ENCODE assay signal across 8 mouse cellular contexts in the genomic region with DNA sequence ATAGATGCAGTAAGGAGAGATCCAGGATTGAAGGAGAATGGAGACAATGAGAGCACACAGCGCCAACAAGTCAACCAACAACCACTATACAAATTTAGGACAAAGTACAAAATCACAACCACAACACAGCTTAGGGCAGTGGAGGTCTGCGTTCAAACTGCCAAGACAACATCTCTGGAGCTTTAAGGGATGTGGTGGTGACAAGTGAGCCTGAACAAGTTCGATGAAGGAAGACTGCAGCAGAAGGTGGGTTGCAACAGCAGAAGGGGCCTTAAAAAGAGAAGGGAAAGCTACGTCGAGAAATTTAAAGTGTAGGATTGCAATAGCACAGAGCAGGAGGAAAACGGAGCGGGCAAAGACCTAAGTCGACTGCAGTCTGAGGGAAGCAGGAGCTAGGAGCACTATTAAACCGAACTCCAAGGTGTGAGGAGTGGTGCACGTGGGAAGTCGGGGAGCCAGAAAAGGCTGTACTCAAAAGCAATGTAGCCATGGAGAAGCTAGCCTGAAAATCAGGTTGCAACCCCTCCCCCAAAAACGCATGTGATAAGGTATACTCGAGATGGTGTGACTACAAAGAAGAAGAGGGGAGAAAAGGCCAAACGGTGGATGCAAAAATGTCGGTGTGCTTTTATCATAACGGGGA. TPM values are rescaled to one million over a fixed set of nuclear protein-coding genes. Genes with fewer than 3 reads are reported as not detected.
DNase-seq lines count a peak whose midpoint lies in the region; ATAC-seq and TF ChIP-seq lines count a peak whose summit lies in the region.

No protein-coding gene starts in this region.

- peak overlapping the region; percentile 96 for H3K27ac ChIP-seq in heart, embryonic 10.5 days
- H3K27ac ChIP-seq in forebrain, postnatal 0 days (ENCODE audit: low read depth, low read length), result peak overlapping the region; percentile 96
- peak overlapping the region; percentile 82 for H3K27ac ChIP-seq in liver, embryonic 12.5 days

- intact Hi-C loops in heart, postnatal 25 days (cut with DNase I), result loop anchor here (5.0 kb wide), 1 partner anchor 256 kb away; a partner anchor contains a TSS

- peak overlapping the region; percentile 76 for H3K4me2 ChIP-seq in forebrain, postnatal 0 days (ENCODE audit: low read depth)
- H3K4me2 ChIP-seq in liver, embryonic 12.5 days, result peak overlapping the region; percentile 94

- H3K9me3 ChIP-seq in heart, embryonic 10.5 days, result no peaks in the 10 kb centered on the region
- H3K9me3 ChIP-seq in forebrain, postnatal 0 days (ENCODE audit: low read length), result no peaks in the 10 kb centered on the region
- H3K9me3 ChIP-seq in liver, embryonic 12.5 days (replicated peaks), result no peaks in the 10 kb centered on the region

- DNase-seq in heart, embryonic 10.5 days (ENCODE audit: low spot score), result no peak
- DNase-seq in heart, postnatal 25 days (ENCODE audit: low spot score), result no peak
- DNase-seq in c-Kit-positive CD71-positive TER-119-negative erythroid progenitor cells, embryonic 14.5 days (ENCODE audit: low read depth), result peak; percentile 11
- DNase-seq in forebrain, postnatal 0 days, result peak; percentile 53
- peak; percentile 29 for DNase-seq in kidney, adult 9 months
- peak; percentile 36 for DNase-seq in retina, embryonic 14.5 days (ENCODE audit: low spot score)
- no peak for DNase-seq in adrenal gland, adult 2 months

- peak overlapping the region; percentile 93 for H3K9ac ChIP-seq in forebrain, postnatal 0 days
- H3K9ac ChIP-seq in liver, embryonic 12.5 days, result peak overlapping the region; percentile 89

- peaks cover 13% of the 10 kb centered on the region for H3K4me1 ChIP-seq in heart, embryonic 10.5 days
- peaks cover 12% of the 10 kb centered on the region for H3K4me1 ChIP-seq in forebrain, postnatal 0 days (ENCODE audit: insufficient read depth)
- peaks cover 19% of the 10 kb centered on the region for H3K4me1 ChIP-seq in liver, embryonic 12.5 days

- H3K27me3 ChIP-seq in heart, embryonic 10.5 days (ENCODE audit: insufficient read depth, poor library complexity, severe bottlenecking), result no peaks in the 10 kb centered on the region
- no peaks in the 10 kb centered on the region for H3K27me3 ChIP-seq in forebrain, postnatal 0 days (ENCODE audit: insufficient read depth, low read length)
- no peaks in the 10 kb centered on the region for H3K27me3 ChIP-seq in liver, embryonic 12.5 days (replicated peaks)

- WGBS in heart, embryonic 10.5 days, result 4% methylated on average over 16 of the region's 16 CpGs
- under 1% methylated on average over 16 of the region's 16 CpGs for WGBS in forebrain, postnatal 0 days
- WGBS in liver, embryonic 12.5 days (ENCODE audit: insufficient replicate concordance), result 6% methylated on average over 16 of the region's 16 CpGs

- H3K4me3 ChIP-seq in heart, embryonic 10.5 days, result peak overlapping the region; percentile 95
- peak overlapping the region; percentile 96 for H3K4me3 ChIP-seq in forebrain, postnatal 0 days (ENCODE audit: low read depth, low read length)
- peak overlapping the region; percentile 93 for H3K4me3 ChIP-seq in liver, embryonic 12.5 days

- no peak for TF ChIP-seq CTCF in forebrain, postnatal 0 days (IDR thresholded peaks at IDR 0.05; ENCODE audit: low read depth)

- no peak for ATAC-seq in forebrain, postnatal 0 days
- ATAC-seq in liver, embryonic 12.5 days, result no peak

- no peaks in the 10 kb centered on the region for H3K36me3 ChIP-seq in heart, embryonic 10.5 days
- no peaks in the 10 kb centered on the region for H3K36me3 ChIP-seq in forebrain, postnatal 0 days (ENCODE audit: insufficient read depth)
- H3K36me3 ChIP-seq in liver, embryonic 12.5 days, result 0 out of 2 replicates have a peak, but pooled peaks cover 3% of the 10 kb centered on the region

RNA-seq across cellular contexts. Expression of a gene that starts 1.3 kb away (rescaled TPM):
- polyA plus RNA-seq in heart, embryonic 10.5 days (2016; fragmentation: Nextera tagmentation; extraction: Ambion mirVana), result 32.2 and 41.3 TPM in 2 replicates
- total RNA-seq in heart, postnatal 25 days (2021), result 10 to 100 TPM; 26.9 to 28.0 TPM
- 71.8 and 75.2 TPM in 2 replicates for total RNA-seq in forebrain, postnatal 0 days (2014; rRNA removed)
- polyA plus RNA-seq in forebrain, postnatal 0 days (2015; fragmentation: Nextera tagmentation; extraction: Ambion mirVana), result 49.0 and 80.0 TPM in 2 replicates
- polyA plus RNA-seq in liver, embryonic 12.5 days (2016; fragmentation: Nextera tagmentation; extraction: Ambion mirVana), result 23.9 and 25.1 TPM in 2 replicates
- total RNA-seq in adrenal gland, adult 2 months (2021), result 10 to 100 TPM; 40.5 to 41.9 TPM
- 5.4 and 5.6 TPM in 2 replicates for polyA plus RNA-seq in adrenal gland, adult 2 months (2012; rRNA removed)

Comparison
In these comparisons a context has a peak if more than half of its experiments do, and no peak if none do; other contexts are left out.
1. DNase-seq: peak in c-Kit-positive CD71-positive TER-119-negative erythroid progenitor cells, embryonic 14.5 days (single experiment), forebrain, postnatal 0 days (single experiment), kidney, adult 9 months (single experiment) and retina, embryonic 14.5 days (single experiment); none in heart, embryonic 10.5 days (single experiment), heart, postnatal 25 days (single experiment) and adrenal gland, adult 2 months (single experiment).
2. Peak in every context shown above with its lines, with median percentiles within 50 percentile points of each other: H3K27ac ChIP-seq and H3K4me3 ChIP-seq.